Mouse (Mus musculus): ENCODE data around the gene Ffar3. TPM values are rescaled to one million over a fixed set of nuclear protein-coding genes. Genes with fewer than 3 reads are reported as not detected.

Gene Ffar3
- total and polyA plus RNA-seq, 3 experiments: not detected

DNA sequence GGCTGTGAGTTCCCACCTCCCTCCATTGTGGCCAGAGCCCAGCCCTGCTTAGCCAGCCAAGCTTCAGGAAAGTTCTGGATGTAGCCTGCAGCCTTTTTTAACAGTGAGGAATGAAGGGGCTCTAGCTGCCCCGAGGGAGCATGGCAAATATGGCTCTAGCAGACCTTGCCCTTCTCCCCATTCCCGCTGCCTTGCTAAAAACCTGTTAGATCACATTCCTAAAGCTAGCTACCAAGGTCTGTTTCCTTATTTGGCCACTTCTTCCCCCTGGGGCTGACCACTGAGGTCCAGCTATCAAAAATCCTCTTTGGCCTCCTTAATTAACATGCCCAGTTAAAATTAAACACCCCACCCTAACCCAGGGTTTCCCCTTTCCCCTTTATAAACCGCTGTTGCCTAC, 36.5 kb upstream of the Ffar3 start:
- in situ Hi-C loops (cut with MboI; ENCODE audit: low pct_ligation_motif_present, low pct_unique_long_range_greater_than_20kb, low sequenced_read_pairs): no loop called here
- Histone ChIP-seq H3K4me2 (ENCODE audit: insufficient read depth, low read depth, poor library complexity, severe bottlenecking) (no peak overlapping the region), H3K4me1 (ENCODE audit: control insufficient read depth in 1 of 2, insufficient read depth in 2 of 2) (peaks cover 26 to 75% of the 10 kb centered on the region in 2 experiments), H3K9me3 (replicated peaks; ENCODE audit: low read length) (no peaks in the 10 kb centered on the region), H3K36me3 (replicated peaks in 1 of 2; ENCODE audit: control insufficient read depth in 1 of 2, insufficient read depth in 1 of 2, low read length in 1 of 2) (no peaks in the 10 kb centered on the region), H3K4me3 (replicated peaks in 1 of 3; ENCODE audit: low read depth in 2 of 3, low read length in 2 of 3, poor library complexity in 1 of 3) (no peak overlapping the region), H3K79me2 (replicated peaks; ENCODE audit: control insufficient read depth, extremely low read depth, insufficient read depth, poor library complexity, severe bottlenecking) (no peaks in the 10 kb centered on the region), H3K27ac (ENCODE audit: insufficient read depth, low read depth) (no peak overlapping the region), H3K27me3 (replicated peaks) (no peaks in the 10 kb centered on the region), H3K9ac (ENCODE audit: insufficient read depth, low read depth) (no peak overlapping the region)
- no peak for TF ChIP-seq POLR2AphosphoS2 (IDR thresholded peaks at IDR 0.05; ENCODE audit: low read depth, low read length)
- TF ChIP-seq MEF2A (IDR thresholded peaks at IDR 0.05; ENCODE audit: borderline replicate concordance, low read depth, low read length): no peak
- TF ChIP-seq MAX (IDR thresholded peaks at IDR 0.05; ENCODE audit: low read length): no peak
- TF ChIP-seq RAD21 (IDR thresholded peaks at IDR 0.05; ENCODE audit: low read depth, low read length): no peak
- no peak for TF ChIP-seq TCF12 (IDR thresholded peaks at IDR 0.05; ENCODE audit: low read depth, low read length)
- TF ChIP-seq BHLHE40 (IDR thresholded peaks at IDR 0.05; ENCODE audit: low read depth, low read length): no peak
- no peak for TF ChIP-seq UBTF (IDR thresholded peaks at IDR 0.05; ENCODE audit: low read depth, low read length)
- no peak for DNase-seq (ENCODE audit: extremely low read depth)
- dilution Hi-C loops (cut with MboI; ENCODE audit: extremely low pct_ligation_motif_present, extremely low pct_unique_long_range_greater_than_20kb, low sequenced_read_pairs): no loop called here

- no peaks in the 10 kb centered on the region for H3K9me3 ChIP-seq (replicated peaks; ENCODE audit: low read length)
- in situ Hi-C loops (cut with MboI; ENCODE audit: low pct_ligation_motif_present, low pct_unique_long_range_greater_than_20kb, low sequenced_read_pairs): no loop called here
- no peak overlapping the region for H3K9ac ChIP-seq (ENCODE audit: insufficient read depth, low read depth)
- peaks cover 28 to 76% of the 10 kb centered on the region in 2 experiments for H3K4me1 ChIP-seq (ENCODE audit: control insufficient read depth in 1 of 2, insufficient read depth in 2 of 2)
- no peak for DNase-seq (ENCODE audit: extremely low read depth)
- TF ChIP-seq USF1 (IDR thresholded peaks at IDR 0.05; ENCODE audit: low read depth, low read length) (no peak), IRF4 (IDR thresholded peaks at IDR 0.05; ENCODE audit: low read depth, low read length) (no peak), POLR2A (IDR thresholded peaks at IDR 0.05; ENCODE audit: low read depth, low read length) (no peak), ZC3H11A (IDR thresholded peaks at IDR 0.05; ENCODE audit: low read depth, low read length) (no peak), BHLHE40 (IDR thresholded peaks at IDR 0.05; ENCODE audit: low read depth, low read length) (no peak), EP300 (IDR thresholded peaks at IDR 0.05; ENCODE audit: low read length) (no peak), SMC3 (IDR thresholded peaks at IDR 0.05; ENCODE audit: low read depth, low read length) (no peak), MAFK (IDR thresholded peaks at IDR 0.05; ENCODE audit: insufficient replicate concordance, low read length) (no peak), CTCF (conservative IDR thresholded peaks at IDR 0.05 in 1 of 2, IDR thresholded peaks at IDR 0.05 in 1 of 2; ENCODE audit: low read depth in 2 of 2, low read length in 2 of 2) (no peak), JUN (IDR thresholded peaks at IDR 0.05; ENCODE audit: insufficient read depth, low read depth, low read length) (no peak), TBP (conservative IDR thresholded peaks at IDR 0.05; ENCODE audit: low read depth, low read length) (no peak), MAX (IDR thresholded peaks at IDR 0.05; ENCODE audit: low read length) (no peak), ELF1 (IDR thresholded peaks at IDR 0.05; ENCODE audit: low read depth, low read length) (no peak), RCOR1 (conservative IDR thresholded peaks at IDR 0.05; ENCODE audit: low read depth, low read length) (no peak), MEF2A (IDR thresholded peaks at IDR 0.05; ENCODE audit: borderline replicate concordance, low read depth, low read length) (no peak), NELFE (IDR thresholded peaks at IDR 0.05; ENCODE audit: low read depth, low read length) (no peak), POLR2AphosphoS2 (IDR thresholded peaks at IDR 0.05; ENCODE audit: low read depth, low read length) (no peak), CHD1 (IDR thresholded peaks at IDR 0.05; ENCODE audit: low read depth, low read length) (no peak)
- H3K36me3 ChIP-seq (replicated peaks in 1 of 2; ENCODE audit: control insufficient read depth in 1 of 2, insufficient read depth in 1 of 2, low read length in 1 of 2): no peaks in the 10 kb centered on the region
- H3K4me2 ChIP-seq (ENCODE audit: insufficient read depth, low read depth, poor library complexity, severe bottlenecking): no peak overlapping the region
- H3K27me3 ChIP-seq (replicated peaks): no peaks in the 10 kb centered on the region
- H3K79me2 ChIP-seq (replicated peaks; ENCODE audit: control insufficient read depth, extremely low read depth, insufficient read depth, poor library complexity, severe bottlenecking): no peaks in the 10 kb centered on the region
- no peak overlapping the region for H3K27ac ChIP-seq (ENCODE audit: insufficient read depth, low read depth)
- dilution Hi-C loops (cut with MboI; ENCODE audit: extremely low pct_ligation_motif_present, extremely low pct_unique_long_range_greater_than_20kb, low sequenced_read_pairs): no loop called here
- no peak overlapping the region for H3K4me3 ChIP-seq (replicated peaks in 1 of 3; ENCODE audit: low read depth in 2 of 3, low read length in 2 of 3, poor library complexity in 1 of 3)
Observed at GRCm38 (mm10) chr7:30891746-30892145, 35.8 kb upstream of the Ffar3 start.
